Mouse (Mus musculus): ENCODE measurements around the gene Nfia.

DNA sequence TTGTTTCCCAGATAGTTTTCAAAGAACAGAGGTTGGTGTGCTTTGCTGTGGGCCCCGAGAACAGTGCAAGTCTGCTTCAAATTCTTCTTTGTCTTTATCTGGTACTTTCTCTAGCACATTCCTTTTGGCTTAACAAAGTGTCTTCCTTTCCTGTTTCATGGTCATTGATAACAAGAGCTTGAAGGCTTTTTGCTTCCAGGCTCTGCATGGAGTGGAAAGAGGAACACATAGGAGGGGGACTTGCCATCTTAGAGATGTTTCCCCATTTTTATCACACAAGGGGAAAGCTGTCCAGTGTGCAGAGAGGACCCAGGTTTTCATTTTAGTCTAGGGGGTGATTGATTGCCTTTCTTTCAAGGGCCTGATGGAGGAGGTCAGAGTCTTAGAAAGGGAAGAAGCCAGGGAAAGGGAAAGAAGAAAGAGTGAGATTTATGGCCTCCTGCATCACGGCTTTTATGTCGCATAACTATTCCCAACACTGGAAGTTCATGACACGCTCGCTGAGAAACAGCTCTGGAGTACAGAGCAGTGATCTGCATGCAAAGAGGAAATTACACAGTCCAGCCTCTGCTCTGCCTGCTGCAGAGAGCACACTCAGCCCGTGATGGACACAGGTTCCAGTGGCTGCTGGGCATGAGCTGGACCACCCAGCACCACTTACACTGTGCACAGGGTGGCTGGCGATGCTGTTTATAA lies 67.0 kb downstream of the Nfia start:
- TF ChIP-seq GATA1 (IDR thresholded peaks at IDR 0.05; ENCODE audit: borderline replicate concordance, low read length) = no peak
- no peak for TF ChIP-seq FLI1 (IDR thresholded peaks at IDR 0.05; ENCODE audit: low read length)
